Mouse (Mus musculus) ES-Bruce4 (cell line): ENCODE data around the gene Gpat2. TPM values are rescaled to one million over a fixed set of nuclear protein-coding genes. Genes with fewer than 3 reads are reported as not detected.

Source experiments
- H3K27ac ChIP-seq: 2 replicates; pipeline ENCODE4 v1.5.1; 2012; ENCODE audit warnings: low read length, inconsistent platforms; ENCODE audit not compliant: insufficient read depth
- H3K27me3 ChIP-seq: 2 replicates; pipeline ENCODE4 v1.6.1; 2012; ENCODE audit warnings: mild to moderate bottlenecking, low read length, inconsistent platforms; ENCODE audit not compliant: control insufficient read depth, poor library complexity, insufficient read depth, severe bottlenecking
- H3K36me3 ChIP-seq: 2 replicates; pipeline ENCODE4 v1.6.1; 2012; ENCODE audit warnings: inconsistent platforms, mild to moderate bottlenecking, low read length, moderate library complexity; ENCODE audit not compliant: control insufficient read depth, poor library complexity, insufficient read depth, severe bottlenecking
- H3K4me1 ChIP-seq: one replicate; pipeline ENCODE4 v1.8.1; 2011; ENCODE audit warnings: low read length; ENCODE audit not compliant: control insufficient read depth, insufficient read depth
- H3K4me3 ChIP-seq: 2 replicates; pipeline ENCODE4 v1.5.1; 2011; ENCODE audit warnings: low read depth, mild to moderate bottlenecking, low read length
- H3K9ac ChIP-seq: 2 replicates; pipeline ENCODE4 v1.6.1; 2012; ENCODE audit warnings: low read depth, mild to moderate bottlenecking, inconsistent platforms; ENCODE audit not compliant: poor library complexity, severe bottlenecking
- H3K9me3 ChIP-seq: replicated peaks from 2 replicates; pipeline ENCODE4 v1.6.1; 2012; ENCODE audit warnings: mild to moderate bottlenecking, low read length, inconsistent platforms; ENCODE audit not compliant: control insufficient read depth, poor library complexity, insufficient read depth, severe bottlenecking
- CTCF ChIP-seq: IDR thresholded peaks from one replicate; pipeline ENCODE4 v1.8.1; 2011; ENCODE audit warnings: low read depth, low read length
- EP300 ChIP-seq: IDR thresholded peaks from 2 replicates; pipeline ENCODE4 v1.6.1; 2011; ENCODE audit warnings: low read depth, low read length; ENCODE audit not compliant: insufficient read depth
- POLR2A ChIP-seq: IDR thresholded peaks from one replicate; pipeline ENCODE4 v1.8.1; 2011; ENCODE audit warnings: low read length; ENCODE audit not compliant: insufficient read depth
- polyA plus RNA-seq: library from polyadenylated mRNA; stranded (reverse); fragments of >200 nt; gene quantifications from 2 replicates; pipeline ENCODE4 v1.2.4, GENCODE M21; 2011; ENCODE audit warnings: low read depth; ENCODE audit not compliant: missing spikeins, insufficient read depth, insufficient read length

Gpat2 gene
- polyA plus RNA-seq, 1 experiment: 1.2 TPM

GRCm38 (mm10) chr2:127398738-127399137 lies 26.3 kb upstream of the Gpat2 start:
- H3K36me3 ChIP-seq: no peaks in the 10 kb centered on the region
- H3K4me1 ChIP-seq: no peaks in the 10 kb centered on the region
- no peak overlapping the region for H3K9ac ChIP-seq
- H3K27me3 ChIP-seq: no peaks in the 10 kb centered on the region
- TF ChIP-seq CTCF (no peak), POLR2A (no peak), EP300 (no peak)
- no peak overlapping the region for H3K27ac ChIP-seq
- no peaks in the 10 kb centered on the region for H3K9me3 ChIP-seq
- H3K4me3 ChIP-seq: no peak overlapping the region

- Histone ChIP-seq H3K9me3 (no peaks in the 10 kb centered on the region), H3K4me3 (no peak overlapping the region), H3K27ac (no peak overlapping the region), H3K36me3 (no peaks in the 10 kb centered on the region), H3K27me3 (no peaks in the 10 kb centered on the region), H3K4me1 (no peaks in the 10 kb centered on the region), H3K9ac (no peak overlapping the region)
- TF ChIP-seq CTCF: no peak
- no peak for TF ChIP-seq EP300
- no peak for TF ChIP-seq POLR2A
These were observed 13.9 kb upstream of the Gpat2 start for GRCm38 (mm10) chr2:127411126-127411525.

DNA sequence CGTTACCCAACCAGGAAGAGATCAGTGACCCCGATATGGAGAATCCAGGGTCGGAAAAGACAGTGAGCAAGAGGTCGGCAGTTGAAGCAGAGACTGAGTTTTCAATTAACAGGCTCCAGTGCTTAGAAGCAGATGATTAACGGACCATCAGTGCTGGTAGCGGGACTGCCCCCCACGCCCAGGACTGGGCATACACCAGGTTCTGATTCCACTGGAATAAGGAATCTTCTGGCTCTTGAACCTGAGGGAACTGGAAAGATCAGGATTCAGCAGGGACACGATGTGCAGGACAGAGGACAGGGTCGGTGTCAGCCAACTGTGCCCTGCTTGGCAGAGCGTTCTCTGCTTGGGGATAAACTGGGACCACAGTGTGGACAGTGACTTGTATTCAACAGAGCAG lies 9.2 kb upstream of the Gpat2 start:
- TF ChIP-seq CTCF (no peak), POLR2A (no peak), EP300 (no peak)
- no peaks in the 10 kb centered on the region for H3K9me3 ChIP-seq
- no peak overlapping the region for H3K4me3 ChIP-seq
- H3K9ac ChIP-seq: no peak overlapping the region
- no peaks in the 10 kb centered on the region for H3K36me3 ChIP-seq
- no peak overlapping the region for H3K27ac ChIP-seq
- H3K4me1 ChIP-seq: no peaks in the 10 kb centered on the region
- H3K27me3 ChIP-seq: no peaks in the 10 kb centered on the region

- Histone ChIP-seq H3K27me3 (no peaks in the 10 kb centered on the region), H3K4me3 (no peak overlapping the region), H3K9ac (no peak overlapping the region)
These were observed 8.3 kb upstream of the Gpat2 start for GRCm38 (mm10) chr2:127416706-127417105.

GRCm38 (mm10) chr2:127418266-127418970 lies 6.6 kb upstream of the Gpat2 start:
- Histone ChIP-seq H3K27ac (no peak overlapping the region), H3K4me1 (no peaks in the 10 kb centered on the region), H3K9me3 (no peaks in the 10 kb centered on the region), H3K9ac (no peak overlapping the region), H3K36me3 (no peaks in the 10 kb centered on the region), H3K4me3 (no peak overlapping the region), H3K27me3 (no peaks in the 10 kb centered on the region)
- TF ChIP-seq POLR2A (no peak), CTCF (no peak), EP300 (no peak)

More at GRCm38 (mm10) chr2:127416706-127417105, 8.3 kb upstream of the Gpat2 start:
- TF ChIP-seq POLR2A (no peak), EP300 (no peak), CTCF (no peak)
- Histone ChIP-seq H3K4me1 (no peaks in the 10 kb centered on the region), H3K9me3 (no peaks in the 10 kb centered on the region), H3K27ac (no peak overlapping the region), H3K36me3 (no peaks in the 10 kb centered on the region)

- Histone ChIP-seq H3K9ac (no peak overlapping the region), H3K27me3 (no peaks in the 10 kb centered on the region), H3K36me3 (no peaks in the 10 kb centered on the region), H3K27ac (no peak overlapping the region), H3K4me1 (no peaks in the 10 kb centered on the region), H3K4me3 (no peak overlapping the region), H3K9me3 (no peaks in the 10 kb centered on the region)
- TF ChIP-seq CTCF: no peak
- TF ChIP-seq POLR2A: no peak
- TF ChIP-seq EP300: no peak
These were observed 5.2 kb downstream of the Gpat2 start for GRCm38 (mm10) chr2:127430238-127430637.
